Mouse (Mus musculus) layer of hippocampus, adult 9-11 months (tissue): ENCODE measurements at regions not wholly inside any gene's neighbourhood (a gene's known extent, or its start where the extent isn't known, plus 50 kb on each side); places are given as distances from the start of the nearest gene placed in this dataset.

Experiments
- DNase-seq: peaks from one replicate; pipeline ENCODE4 v3.0.0; 2022

GRCm38 (mm10) chr7:51791561-51791863 is 70.3 kb upstream of the Gas2 start:
- no peak for DNase-seq
